Mouse (Mus musculus): ENCODE data around the gene Dst.

Gene Dst

DNA sequence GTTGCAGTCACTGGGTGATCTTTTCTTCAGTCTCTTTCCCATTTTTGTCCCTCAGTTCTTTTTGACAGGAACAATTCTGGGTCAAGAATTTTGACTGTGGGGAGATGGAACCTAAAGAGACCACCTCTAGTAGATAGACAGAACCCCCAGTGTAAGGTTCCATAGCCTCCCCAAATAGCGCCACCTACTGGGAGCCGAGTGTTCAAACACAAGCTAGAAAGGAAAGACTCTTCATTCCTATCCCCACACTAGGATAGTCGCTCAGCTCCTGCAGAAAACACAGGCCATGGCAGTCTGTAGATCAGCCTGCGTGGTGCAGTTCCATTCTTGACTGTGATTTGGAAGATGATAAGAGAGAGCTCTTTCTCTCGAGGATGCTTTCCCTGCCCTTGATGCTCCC lies 160.3 kb downstream of the Dst start:
- no peak for DNase-seq

DNA sequence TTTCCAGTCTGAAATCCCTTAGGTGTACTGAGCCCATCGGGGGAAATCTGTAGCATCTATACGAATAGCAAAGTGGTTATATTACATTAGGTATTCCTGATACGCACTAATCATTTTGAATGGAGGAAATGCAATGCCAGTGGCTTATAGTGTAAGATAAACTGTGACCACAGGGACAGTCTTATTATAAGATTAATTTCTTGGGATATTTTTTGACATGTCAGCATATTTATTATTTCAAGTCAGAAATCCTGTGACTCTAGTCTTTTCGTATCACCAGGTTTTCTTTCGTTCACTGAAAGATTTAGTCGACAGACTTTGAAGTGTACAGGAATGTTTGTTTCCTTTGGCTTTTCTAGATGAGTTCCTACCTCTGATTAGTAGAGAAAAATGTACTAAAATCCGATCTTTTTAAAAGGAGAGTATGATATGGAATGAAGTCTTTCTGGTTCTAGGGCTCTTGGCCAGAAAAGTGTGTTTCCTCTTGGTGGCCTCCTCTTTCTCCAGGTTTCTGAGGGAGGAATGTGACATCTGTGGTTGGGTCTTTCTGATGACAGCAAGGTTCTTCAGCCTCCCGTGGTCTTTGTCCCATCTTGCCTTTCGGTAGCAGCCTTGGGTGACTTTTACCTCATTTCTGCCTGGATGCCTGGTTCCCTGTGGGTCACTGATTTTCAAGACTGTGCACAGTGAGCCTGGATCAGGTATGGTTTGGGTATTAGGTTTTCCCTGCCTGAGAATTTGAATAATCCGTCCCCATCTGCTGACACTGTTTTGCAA lies 161.7 kb downstream of the Dst start:
- DNase-seq, result no peak

DNA sequence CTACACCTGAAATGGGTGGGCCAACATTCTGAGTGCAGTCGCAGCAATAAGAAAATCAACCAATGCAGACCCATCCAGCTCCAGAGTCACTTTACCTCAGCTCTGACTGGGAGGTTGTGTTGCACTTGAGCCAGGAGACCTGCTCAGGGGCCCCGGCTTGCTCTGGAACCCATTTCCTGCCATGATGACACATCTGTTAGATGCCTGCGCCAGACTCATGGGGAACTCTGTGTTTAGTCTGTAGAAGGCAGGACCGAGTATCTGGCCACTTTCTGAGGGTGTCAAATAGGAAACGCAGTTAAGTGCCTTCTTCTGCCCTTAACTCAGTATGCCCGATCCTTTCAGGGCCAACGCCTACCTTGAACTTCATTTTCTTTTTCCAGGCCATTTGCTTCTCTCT lies 162.4 kb downstream of the Dst start:
- DNase-seq, result no peak

DNA sequence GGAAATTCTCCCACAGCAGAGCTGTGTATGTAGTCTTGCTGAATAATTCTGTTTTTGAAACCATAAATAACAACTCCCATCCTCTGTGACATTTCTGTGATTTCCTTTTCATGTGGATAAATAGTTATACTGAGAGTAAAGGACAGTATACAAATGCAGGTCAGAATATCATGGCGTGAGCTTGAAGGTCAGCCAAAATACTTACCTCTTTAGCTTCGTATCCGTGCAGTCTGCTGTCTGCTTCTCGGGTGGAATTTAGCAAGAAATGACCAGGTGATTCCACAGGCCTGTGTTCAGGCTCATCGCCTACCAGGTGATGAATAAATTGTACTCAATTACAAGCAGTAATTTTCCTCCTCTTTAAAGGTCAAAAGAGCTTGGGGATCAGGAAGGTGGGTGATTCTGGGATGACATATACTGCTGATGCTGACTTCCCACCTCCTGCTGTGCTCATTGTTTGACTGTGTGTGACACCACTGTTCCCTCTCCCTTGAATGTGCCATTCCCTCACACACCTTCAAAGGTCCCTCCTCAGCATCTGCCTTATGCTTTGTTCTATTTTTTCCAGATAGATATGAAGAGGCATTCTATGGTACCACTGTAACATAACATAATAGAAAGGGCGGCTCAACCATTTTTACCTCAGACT lies 163.1 kb downstream of the Dst start:
- no peak for DNase-seq

DNA sequence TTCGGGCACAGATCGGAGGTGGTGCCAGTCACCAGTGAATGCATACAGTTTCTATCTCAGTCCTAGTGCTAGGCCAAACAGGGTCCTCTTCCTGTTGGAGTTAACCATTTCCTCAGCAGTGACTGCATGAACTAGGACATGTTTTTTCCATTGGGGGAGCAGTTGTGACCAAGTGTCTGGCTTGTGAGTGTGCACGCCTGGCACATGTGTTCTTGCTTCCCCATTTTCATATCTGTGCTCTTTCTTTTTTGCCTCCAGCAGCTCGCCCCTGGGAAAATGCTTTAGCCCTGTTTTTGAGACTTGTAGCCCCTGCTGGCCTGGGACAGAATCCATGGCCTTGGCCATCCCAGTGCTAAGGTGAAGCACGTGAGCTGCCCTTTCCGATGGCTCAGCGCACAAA lies 164.2 kb downstream of the Dst start:
- no peak for DNase-seq

DNA sequence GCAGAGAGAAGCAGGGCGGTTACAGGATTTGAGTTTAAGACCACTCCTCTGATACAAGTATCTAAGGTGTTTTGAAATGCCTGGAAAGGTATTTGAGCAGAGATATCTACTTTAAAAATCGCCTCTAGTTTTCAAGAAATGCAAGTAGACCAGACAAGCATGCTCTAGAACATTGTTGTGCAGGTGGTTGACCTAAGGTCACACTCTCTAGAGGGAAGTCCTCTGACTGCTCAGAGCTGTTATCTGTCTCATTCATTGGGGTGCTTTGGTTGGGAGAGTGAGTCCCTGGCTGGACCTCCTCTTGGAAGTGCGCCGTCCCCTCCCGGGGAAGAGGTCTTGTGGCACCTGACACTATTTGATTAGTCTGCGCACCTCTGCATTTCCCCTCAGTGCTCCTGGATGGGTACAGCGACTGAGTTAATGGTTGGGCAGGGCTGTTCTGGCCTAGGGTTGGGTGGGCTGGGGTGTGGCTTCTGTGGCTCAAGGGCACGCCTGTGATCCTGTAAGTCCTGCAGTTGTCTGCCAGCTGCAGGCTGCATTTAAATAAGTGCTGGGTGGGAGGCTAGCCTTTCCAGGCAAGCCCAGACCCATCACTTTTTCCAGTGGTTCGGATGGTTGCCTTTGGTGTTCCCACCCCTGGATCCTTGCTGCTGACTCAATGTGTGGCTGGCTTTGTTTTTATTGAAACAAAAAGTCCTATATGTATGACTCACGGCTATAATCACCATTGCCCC lies 165.6 kb downstream of the Dst start:
- DNase-seq, result no peak

DNA sequence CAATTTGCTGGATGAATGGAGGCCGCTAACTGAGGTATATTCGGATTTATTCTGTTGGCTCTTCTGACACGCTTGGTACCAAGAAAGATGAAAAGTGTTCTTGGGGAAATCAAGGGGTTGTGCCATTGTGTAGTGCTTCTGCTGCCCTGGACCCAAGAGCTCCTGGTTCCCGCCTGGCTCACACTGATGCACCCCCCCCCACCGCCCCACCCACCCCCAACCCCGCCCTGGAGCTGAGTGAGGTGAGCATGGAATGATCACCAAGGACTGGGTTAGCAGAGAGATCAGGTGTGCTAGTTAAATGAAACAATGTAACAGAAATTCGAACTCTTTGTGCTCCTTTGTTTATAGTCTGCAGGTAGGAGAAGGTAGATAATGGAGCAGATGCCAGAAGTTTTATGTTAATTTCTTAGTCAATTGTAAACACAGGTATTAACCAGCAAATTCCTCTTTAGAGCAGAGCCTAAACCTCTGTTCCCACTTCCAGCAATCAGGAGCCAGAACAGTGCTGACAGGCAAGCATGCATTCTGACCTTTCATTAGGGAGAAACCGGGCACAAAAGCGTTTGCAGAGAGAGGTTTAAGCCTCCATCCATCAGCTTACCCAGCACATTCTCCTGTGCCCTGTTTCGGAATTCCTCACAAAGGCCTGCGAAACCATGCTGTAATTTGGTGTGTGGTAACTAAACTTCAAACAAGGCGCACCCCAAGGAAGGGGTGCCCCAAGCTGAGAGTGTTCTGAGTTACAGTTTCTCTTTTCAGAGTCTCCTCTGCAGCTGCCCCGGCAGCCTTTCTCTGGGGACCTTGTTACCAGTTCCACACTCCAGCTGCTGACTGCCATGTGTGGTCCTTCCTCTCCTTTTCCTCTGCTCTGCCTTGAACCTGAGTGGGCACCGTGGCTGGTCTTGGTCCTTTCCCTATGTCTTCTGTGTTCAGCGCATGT lies 166.5 kb downstream of the Dst start:
- DNase-seq, result no peak

DNA sequence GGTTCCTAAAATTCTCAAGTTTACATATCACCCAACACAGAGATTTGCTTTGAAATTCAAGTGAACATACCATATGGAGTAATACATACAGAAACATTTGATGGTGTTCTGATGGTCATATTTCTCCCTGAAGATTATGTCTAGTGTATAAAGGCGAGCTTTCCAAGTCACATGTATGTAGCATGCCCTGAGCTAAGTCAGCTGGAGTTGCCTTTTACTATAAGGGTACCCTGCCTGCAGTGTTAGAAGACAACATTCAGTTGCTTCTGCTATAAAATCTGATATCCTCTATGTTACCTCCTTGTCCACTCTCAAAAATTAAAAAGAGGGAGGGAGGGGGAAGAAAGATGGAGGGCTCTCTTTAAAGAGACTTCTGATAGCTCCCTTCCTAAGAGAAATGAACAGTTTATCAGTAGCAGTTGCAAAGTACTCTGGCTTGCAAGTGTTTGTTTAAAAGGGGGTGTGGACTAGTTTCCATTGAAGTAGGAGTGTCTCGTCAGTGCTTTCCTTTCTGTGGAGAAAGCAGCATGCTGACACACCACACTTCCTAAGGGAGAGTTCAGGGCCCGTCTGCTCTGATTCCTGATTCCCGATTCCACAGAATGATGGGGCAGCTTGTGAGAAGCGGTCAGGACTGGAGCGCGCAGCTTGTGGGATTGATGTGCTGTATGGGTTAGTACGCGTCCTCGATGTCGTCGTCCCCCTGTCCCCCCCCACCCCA lies 168.8 kb downstream of the Dst start:
- no peak for DNase-seq

DNA sequence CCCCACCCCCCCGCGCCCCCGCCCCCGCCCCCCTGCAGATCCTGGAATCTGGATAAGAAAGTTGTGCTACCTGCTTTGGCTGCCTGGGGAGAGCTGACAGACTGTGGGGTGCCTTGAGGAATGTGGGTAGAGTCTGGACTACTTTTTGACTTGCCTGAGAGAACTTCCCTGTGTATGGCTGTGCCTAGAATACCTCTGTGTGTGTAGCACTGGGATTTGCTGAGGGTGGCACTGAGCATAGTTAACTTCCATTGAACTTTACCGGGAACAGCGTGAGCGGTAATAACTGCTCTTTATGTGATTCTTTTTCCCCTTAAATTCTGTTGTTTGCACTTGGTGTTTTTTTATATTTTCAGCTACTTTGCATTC lies 169.4 kb downstream of the Dst start:
- DNase-seq, result no peak

DNA sequence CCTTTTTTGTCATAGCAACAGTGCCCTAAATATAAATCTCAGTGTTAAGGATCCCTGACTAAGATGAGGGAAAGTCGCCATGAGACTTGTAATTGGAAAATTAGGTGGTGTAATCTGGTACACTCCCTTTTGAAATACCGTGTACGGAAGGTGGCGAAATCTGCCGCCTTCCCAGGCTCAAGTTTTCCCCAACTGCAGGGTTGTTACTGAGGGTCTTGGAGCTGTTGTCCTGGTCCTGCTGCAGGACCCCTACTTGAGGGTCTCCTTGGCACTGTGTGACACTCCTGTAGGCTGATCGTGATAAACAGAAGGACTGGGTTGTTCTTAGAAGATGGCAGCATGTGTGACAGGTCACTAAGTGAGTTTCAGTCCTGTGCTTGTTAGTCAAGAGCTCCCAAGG lies 169.9 kb downstream of the Dst start:
- DNase-seq, result no peak

DNA sequence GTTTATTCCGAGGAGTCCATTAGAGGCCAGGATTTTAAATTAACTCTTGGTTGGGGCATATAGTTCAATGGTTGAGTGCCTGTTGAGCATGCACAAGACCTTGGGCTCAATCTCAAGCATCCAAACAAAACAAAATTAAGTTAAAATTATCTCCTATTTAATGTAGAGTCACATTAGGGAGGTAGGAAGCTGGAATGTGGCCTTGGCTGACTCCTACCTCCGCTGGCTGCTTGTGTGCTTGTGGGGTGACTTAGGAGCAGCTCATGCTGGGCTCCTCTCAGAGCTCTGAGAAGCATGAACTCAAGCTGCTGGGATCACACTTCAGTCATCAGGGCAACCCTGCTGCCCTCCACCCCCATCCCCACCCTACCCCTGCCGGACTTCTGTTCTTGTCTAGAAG lies 181.0 kb downstream of the Dst start:
- DNase-seq, result peak; percentile 35

DNA sequence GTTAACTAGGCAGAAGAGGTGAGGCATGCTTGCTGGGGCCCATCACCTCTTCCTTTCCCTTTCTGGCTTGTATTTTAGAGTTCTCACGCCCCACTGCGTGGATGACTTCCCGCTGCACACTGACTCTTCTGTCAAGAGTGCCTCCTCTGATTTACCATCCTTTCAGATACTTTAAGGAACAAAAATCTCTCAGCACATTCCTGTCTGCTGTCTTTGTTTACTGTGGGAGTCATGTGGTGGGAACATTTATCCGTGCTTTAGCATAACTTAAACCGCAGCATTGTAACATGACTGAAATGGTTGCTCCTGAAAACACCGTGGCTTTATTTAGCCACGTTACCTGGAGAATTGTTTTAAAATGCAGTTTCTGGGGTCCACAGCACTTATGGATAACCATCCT lies 182.7 kb downstream of the Dst start:
- DNase-seq, result no peak

DNA sequence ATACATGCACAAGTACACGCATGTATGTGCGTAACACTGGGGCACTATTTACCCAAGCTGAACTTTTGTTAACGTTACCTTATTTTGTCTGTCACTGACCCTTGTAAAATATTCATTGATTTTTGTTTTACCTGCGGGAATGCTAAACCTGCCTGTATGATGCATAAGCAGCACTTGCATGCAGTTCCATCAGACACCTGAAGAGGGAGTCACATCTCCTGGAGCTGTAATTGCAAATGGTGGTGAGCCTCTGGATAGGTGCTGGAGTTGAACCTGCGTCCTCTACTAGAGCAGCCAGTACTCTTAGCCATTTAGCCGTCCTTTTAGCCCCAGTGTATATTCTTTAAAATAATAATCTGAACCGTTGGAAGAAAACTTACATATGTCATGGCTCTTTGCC lies 185.6 kb downstream of the Dst start:
- DNase-seq, result no peak

DNA sequence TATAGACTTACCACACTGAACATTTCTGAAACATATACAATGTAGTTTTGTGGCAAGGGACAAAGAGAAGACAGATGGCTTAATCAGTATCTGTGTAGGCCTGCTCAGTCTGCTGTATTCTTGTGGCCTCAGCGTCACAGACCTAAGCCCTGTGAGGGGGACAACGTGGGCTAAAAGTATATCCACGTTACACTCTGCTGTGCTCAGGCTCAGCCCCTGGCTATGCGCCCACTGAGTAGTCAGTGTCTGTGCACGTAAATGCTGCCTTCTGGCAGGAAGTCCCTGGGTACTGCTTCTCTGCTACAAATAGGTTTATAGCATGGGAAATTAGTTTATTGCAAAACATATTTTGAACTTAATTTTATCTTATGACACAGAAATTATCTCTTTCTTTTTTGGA lies 186.3 kb downstream of the Dst start:
- DNase-seq, result no peak

DNA sequence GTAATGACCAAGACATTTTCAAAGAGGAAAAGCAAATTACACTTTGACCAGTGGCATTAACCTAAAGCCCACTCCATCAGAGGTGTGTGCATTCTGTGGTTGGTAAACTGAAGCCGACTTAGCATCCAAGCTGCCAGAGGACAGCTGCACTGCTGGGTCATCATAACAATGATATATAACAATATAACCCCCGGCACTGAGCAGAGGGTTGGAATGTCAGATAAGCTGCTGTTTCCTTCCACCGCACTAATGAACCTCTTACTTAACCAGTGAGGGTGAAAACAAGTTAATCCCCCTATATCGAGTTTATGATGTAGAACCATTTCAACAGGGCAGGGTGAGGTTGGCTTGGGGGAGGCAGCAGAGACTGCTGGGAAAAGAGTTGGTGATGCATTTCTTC lies 187.1 kb downstream of the Dst start:
- DNase-seq, result no peak

DNA sequence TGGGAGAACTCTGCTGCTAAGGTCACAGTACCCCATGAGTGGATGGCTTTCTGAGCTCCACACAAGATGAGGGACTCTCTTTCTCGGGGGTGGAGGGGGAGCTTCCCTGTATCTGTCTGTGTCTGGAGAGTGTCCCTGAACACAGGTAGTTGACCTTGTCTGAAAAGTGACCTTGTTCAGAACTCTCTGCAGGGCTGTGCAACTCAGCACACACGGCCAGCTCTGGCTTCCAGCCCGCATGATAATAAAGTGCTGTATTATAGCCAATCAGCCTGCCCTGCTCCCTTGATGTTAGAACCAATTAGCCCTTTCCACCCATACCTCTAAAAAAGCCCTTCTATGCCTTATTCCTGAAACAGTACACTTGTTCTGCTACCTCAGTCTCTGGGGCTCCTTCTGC lies 188.9 kb downstream of the Dst start:
- DNase-seq, result peak; percentile 39

DNA sequence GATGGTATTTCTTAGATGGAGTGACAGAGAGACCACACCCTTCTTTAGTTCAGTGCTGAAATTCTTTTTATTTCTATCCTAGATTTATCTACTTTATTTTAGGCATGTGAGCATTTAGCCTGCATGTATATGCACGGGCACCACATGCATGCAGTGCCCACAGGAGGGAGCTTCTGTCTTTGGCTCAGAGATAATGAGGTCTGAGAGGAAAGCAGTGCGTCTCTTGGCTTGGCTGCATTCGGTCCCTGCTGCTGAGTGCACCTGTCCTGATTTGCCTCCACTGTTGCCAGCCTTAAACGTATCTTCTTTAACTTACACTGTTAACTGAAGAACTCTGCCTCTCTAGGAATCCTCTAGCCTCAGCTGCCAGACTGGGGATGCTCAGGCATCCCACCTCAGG lies 189.6 kb downstream of the Dst start:
- no peak for DNase-seq

DNA sequence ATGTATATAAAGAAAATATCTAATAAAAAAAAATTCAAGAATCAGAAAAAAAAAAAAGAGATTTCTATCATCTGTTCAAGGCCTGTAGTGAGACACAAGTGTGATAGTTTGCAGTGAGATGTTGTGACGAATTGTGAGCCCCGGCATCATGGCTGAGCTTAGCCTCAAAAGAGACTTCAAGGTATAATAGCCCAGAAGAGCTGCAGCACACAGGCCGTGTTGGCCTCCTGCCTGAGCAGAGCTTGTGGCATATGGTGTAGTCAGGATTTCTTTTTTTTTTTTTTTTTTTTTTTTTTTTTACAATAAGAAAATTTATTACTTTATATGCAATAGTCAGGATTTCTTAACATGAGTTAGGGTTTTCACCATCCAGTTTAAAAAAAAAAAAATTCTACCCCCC lies 191.4 kb downstream of the Dst start:
- DNase-seq, result no peak

DNA sequence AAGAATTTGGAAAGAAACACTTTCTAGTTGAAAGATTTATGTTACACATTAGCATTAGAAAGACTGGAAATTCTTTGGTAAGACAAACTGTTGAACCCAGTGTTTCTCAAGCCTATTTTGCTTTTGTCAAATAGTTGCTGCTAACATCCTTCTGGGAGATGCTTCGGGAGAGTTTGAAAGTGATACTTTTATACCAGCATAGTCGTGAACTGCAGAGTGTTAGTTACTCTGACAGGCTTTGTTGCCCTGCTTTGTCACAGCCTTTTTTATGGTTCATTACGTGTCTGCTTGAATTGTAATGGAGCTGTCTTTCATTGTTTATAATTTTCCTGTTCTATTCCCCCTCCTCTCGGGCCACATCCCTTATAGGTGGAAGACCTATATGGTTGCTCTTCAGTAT lies 192.4 kb downstream of the Dst start:
- DNase-seq, result no peak

DNA sequence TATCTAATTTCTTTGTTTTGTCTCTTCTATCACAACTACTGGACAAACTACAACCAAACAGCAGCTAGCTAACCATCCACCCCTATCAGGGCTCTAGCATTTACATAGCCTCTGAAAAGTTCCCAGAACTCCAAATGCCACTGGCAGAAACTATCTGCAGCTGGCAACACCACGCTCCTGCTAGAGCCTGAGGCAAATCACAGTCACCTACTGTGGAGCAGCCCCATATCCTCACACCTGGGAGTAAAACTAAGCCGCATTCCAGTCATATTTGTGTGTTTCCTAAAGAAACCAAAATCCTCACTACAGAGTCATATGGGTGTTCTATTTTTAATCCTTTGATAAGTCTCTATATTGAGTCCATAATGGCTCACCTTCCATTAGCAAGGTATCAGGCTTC lies 194.6 kb downstream of the Dst start:
- DNase-seq, result no peak

DNA sequence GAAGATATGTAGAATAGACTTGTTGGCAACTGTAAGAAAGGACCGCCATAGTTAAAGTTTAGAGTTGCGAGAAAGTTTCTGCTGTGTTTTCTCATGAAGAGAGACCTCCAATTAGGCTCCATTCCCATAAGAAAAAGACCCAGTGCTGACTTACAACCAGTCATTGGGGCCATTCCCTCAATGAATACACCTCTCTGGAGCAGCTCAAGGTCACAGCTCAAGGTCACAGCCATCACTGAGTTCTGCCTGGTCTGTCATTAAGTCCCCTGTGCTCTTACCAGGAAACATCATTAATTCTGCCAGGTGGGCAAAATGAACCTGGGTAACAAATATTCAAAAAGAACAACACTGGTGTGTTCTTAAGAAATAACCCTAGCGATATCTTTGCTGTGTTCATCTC lies 195.2 kb downstream of the Dst start:
- peak; percentile 42 for DNase-seq

DNA sequence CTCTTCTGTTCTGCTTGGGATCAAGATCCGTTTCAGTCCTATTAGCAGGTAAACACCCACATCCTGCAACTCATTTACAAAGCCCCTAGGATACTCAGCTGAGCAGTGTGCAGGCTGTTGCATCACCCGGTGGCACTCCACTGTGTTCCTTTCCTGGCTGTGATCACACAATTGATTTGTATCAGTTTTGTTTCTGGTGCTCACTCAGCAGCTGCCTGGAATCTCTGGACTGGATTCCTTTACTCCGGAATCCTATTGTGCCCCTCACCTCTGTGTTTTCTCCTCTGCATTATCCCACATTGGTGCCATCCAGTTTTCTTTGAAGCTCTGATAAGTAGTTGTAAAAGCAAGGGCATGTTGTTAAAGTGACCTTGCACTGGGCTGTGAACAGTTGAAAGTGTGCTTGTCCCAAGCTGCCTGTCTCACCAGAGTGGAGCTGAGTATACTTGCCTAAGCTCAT lies 195.7 kb downstream of the Dst start:
- no peak for DNase-seq

All from kidney, postnatal 10 days (tissue).